Mouse (Mus musculus): ENCODE results near the gene Mettl14. TPM values are rescaled to one million over a fixed set of nuclear protein-coding genes. Genes with fewer than 3 reads are reported as not detected.

The Mettl14 gene
- total and polyA plus RNA-seq, 3 experiments, result 8.5 to 18.8 TPM; not detected in 1

GRCm38 (mm10) chr3:123320341-123320740, 65.6 kb downstream of the Mettl14 start:
- Histone ChIP-seq H3K79me2 (ENCODE audit: control insufficient read depth, insufficient read depth, low read length, poor library complexity) (no peaks in the 10 kb centered on the region), H3K27ac (ENCODE audit: control insufficient read depth, low read depth, low read length) (no peak overlapping the region), H3K9me3 (replicated peaks; ENCODE audit: insufficient read depth, low read length) (no peaks in the 10 kb centered on the region), H3K4me3 (ENCODE audit: control insufficient read depth in 1 of 2, insufficient read depth in 1 of 2, low read depth in 2 of 2, low read length in 2 of 2) (no peak overlapping the region), H3K9ac (ENCODE audit: control insufficient read depth, low read depth, low read length, poor library complexity, severe bottlenecking) (no peak overlapping the region), H3K36me3 (ENCODE audit: control insufficient read depth in 1 of 2, insufficient read depth in 2 of 2, low read length in 2 of 2) (peaks cover 0 to 15% of the 10 kb centered on the region in 2 experiments; a peak in 2 of 4 replicates), H3K4me1 (ENCODE audit: control insufficient read depth in 1 of 2, insufficient read depth in 2 of 2, low read length in 2 of 2) (peaks cover 9 to 10% of the 10 kb centered on the region in 2 experiments), H3K27me3 (ENCODE audit: control insufficient read depth in 1 of 2, insufficient read depth in 2 of 2, low read length in 2 of 2) (no peaks in the 10 kb centered on the region)
- TF ChIP-seq POLR2AphosphoS5 (IDR thresholded peaks at IDR 0.05; ENCODE audit: borderline replicate concordance, low read depth, low read length), result no peak
- no peak for TF ChIP-seq SIN3A (IDR thresholded peaks at IDR 0.05; ENCODE audit: low read length)
- no peak for DNase-seq (ENCODE audit: low read depth, low spot score)

Other genes starting within 250 kb of the Mettl14 start
- gene Synpo2, start 150.0 kb downstream of the Mettl14 start, total RNA-seq (2012; rRNA removed), result 0.04 TPM in 1 of 2 replicates, not detected in the other
- gene Synpo2, start 150.0 kb downstream of the Mettl14 start, polyA plus RNA-seq (2012; ENCODE audit: insufficient read depth in 1 of 2, insufficient read length in 2 of 2, low read depth in 1 of 2, low replicate concordance in 2 of 2, missing spikeins in 1 of 2), result not detected
- 10.3 and 12.2 TPM in 2 replicates for gene Sec24d, start 118.7 kb downstream of the Mettl14 start, total RNA-seq (2012; rRNA removed)
- gene Sec24d, start 118.7 kb downstream of the Mettl14 start, polyA plus RNA-seq (2012; ENCODE audit: insufficient read depth in 1 of 2, insufficient read length in 2 of 2, low read depth in 1 of 2, low replicate concordance in 2 of 2, missing spikeins in 1 of 2), result 10 to 100 TPM in 1 of 2 experiments, not detected in 1; 23.9 TPM
- 0.23 and 0.29 TPM in 2 replicates for gene Prss12, start 60.8 kb upstream of the Mettl14 start, total RNA-seq (2012; rRNA removed)
- gene Prss12, start 60.8 kb upstream of the Mettl14 start, polyA plus RNA-seq (2012; ENCODE audit: insufficient read depth in 1 of 2, insufficient read length in 2 of 2, low read depth in 1 of 2, low replicate concordance in 2 of 2, missing spikeins in 1 of 2), result not detected

Data from MEL (cell line).